In the genomic region with DNA sequence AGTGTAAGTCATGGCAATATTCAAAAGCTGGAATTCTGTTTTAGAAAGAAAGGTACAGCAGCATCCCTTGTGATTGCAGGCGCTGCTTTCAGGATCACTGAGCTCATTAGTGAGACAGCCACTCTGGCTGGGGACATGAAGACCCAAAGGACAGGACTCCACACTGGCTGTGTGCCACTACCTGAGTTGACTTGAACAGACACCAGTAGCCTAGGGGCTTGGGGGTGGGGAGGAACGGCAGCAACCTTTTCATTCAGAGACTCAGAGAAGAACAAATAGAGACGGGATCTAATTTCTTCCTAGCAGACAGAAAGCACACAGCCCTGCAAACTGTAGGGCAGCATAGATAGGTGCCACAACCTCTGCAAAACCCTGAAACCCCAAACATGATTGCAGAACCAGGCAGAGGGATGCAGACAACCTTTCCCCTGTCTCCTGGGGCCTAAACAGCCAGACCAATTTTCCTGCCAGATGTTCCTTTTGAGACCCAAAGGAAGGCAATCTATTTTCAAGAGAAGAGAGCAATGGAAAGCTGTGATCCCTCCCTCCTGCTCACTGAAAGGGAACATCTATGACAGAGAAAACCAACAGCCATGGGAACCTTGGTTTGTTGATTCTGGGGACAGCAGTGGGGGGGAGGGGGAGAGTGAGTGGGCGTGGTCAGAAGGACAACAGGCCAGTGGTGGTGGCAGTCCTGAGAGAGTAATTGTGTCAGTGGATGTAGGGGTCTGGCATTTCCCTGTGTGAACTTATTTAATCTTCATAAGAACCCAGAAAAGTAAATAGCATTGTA, we compare ENCODE assay signal across 9 mouse cellular contexts. TPM values are rescaled to one million over a fixed set of nuclear protein-coding genes. Genes with fewer than 3 reads are reported as not detected.
A peak's percentile ranks its signal among the peaks of the same experiment; 100 is the strongest.
DNase-seq lines count a peak whose midpoint lies in the region; ATAC-seq lines count a peak whose summit lies in the region.
"Had no signal": no experiment of that assay in that cellular context is flagged by ENCODE, and none has a peak within 500 bp of the region (broad histone marks: within the 10 kb centered on the region; RNA-seq: fewer than 3 reads in every experiment).

No protein-coding gene starts in this region.

- no peak overlapping the region for H3K4me3 ChIP-seq in neural tube, embryonic 11.5 days (ENCODE audit: low read depth, low read length)
- H3K4me3 ChIP-seq in hindbrain, embryonic 12.5 days: no peak overlapping the region

- DNase-seq in adrenal gland, adult 2 months: peak; percentile 27
- no peak for DNase-seq in adrenal gland, adult 8-10 months
- DNase-seq in neural tube, embryonic 11.5 days (ENCODE audit: low spot score): peak; percentile 52
- DNase-seq in neural tube, embryonic 10.5 days (ENCODE audit: extremely low spot score, low spot score): no peak
- peak; percentile 72 for DNase-seq in retina, postnatal 1 day
- no peak for DNase-seq in right cerebral cortex, postnatal 4 days

- ATAC-seq in neural tube, embryonic 11.5 days (ENCODE audit: insufficient read depth, low FRiP score, low TSS enrichment): peak; percentile 45; the same call in 1 of the 2 replicates
- peak; percentile 79 for ATAC-seq in hindbrain, embryonic 12.5 days (ENCODE audit: low FRiP score)
- ATAC-seq in erythroid progenitor cell, adult 5-6 weeks (replicated peaks; ENCODE audit: low FRiP score, poor library complexity, severe bottlenecking): no peak

- 18% methylated on average over 4 of the region's 4 CpGs for WGBS in neural tube, embryonic 11.5 days
- WGBS in hindbrain, embryonic 12.5 days: 18% methylated on average over 4 of the region's 4 CpGs

- no peak overlapping the region for H3K9ac ChIP-seq in neural tube, embryonic 11.5 days (ENCODE audit: low read length)
- H3K9ac ChIP-seq in hindbrain, embryonic 12.5 days: no peak overlapping the region

- no peaks in the 10 kb centered on the region for H3K27me3 ChIP-seq in neural tube, embryonic 11.5 days (ENCODE audit: control insufficient read depth, insufficient read depth, low read length)
- H3K27me3 ChIP-seq in hindbrain, embryonic 12.5 days: no peaks in the 10 kb centered on the region

- H3K36me3 ChIP-seq in neural tube, embryonic 11.5 days (ENCODE audit: control insufficient read depth, insufficient read depth, low read length): no peaks in the 10 kb centered on the region
- no peaks in the 10 kb centered on the region for H3K36me3 ChIP-seq in hindbrain, embryonic 12.5 days

- peak overlapping the region; percentile 50 for H3K27ac ChIP-seq in neural tube, embryonic 11.5 days (ENCODE audit: low read depth, low read length)
- H3K27ac ChIP-seq in hindbrain, embryonic 12.5 days: peak overlapping the region; percentile 79
- H3K27ac ChIP-seq: macrophage had no signal

- no peaks in the 10 kb centered on the region for H3K9me3 ChIP-seq in neural tube, embryonic 11.5 days (ENCODE audit: control insufficient read depth, low read length)
- no peaks in the 10 kb centered on the region for H3K9me3 ChIP-seq in hindbrain, embryonic 12.5 days (replicated peaks)

- no peak overlapping the region for H3K4me2 ChIP-seq in neural tube, embryonic 11.5 days (ENCODE audit: low read depth)
- H3K4me2 ChIP-seq in hindbrain, embryonic 12.5 days (replicated peaks): no peak overlapping the region

- peaks cover 7% of the 10 kb centered on the region for H3K4me1 ChIP-seq in neural tube, embryonic 11.5 days (ENCODE audit: control insufficient read depth, insufficient read depth, low read length)
- peaks cover 21% of the 10 kb centered on the region for H3K4me1 ChIP-seq in hindbrain, embryonic 12.5 days

RNA-seq across cellular contexts. Expression of a gene that starts 57.2 kb away (rescaled TPM):
- total RNA-seq in adrenal gland, adult 2 months (2021): 10 to 100 TPM; 20.2 to 43.2 TPM
- 3.1 and 3.9 TPM in 2 replicates for polyA plus RNA-seq in adrenal gland, adult 2 months (2012; rRNA removed)
- 10 to 100 TPM in 2 of 4 experiments, 1 to 10 TPM in 2; 3.0 to 17.5 (median 10.1) TPM for total RNA-seq in adrenal gland, adult 8-10 months (2022)
- 2.5 and 3.7 TPM in 2 replicates for polyA plus RNA-seq in neural tube, embryonic 11.5 days (2014; fragmentation: Nextera tagmentation; extraction: Ambion mirVana)
- polyA plus RNA-seq in hindbrain, embryonic 12.5 days (2016; fragmentation: Nextera tagmentation; extraction: Ambion mirVana): 8.1 and 8.3 TPM in 2 replicates
- total RNA-seq in erythroid progenitor cell, adult 5-6 weeks (2015; ENCODE audit: low replicate concordance): not detected in 2 replicates
- total RNA-seq in erythroid progenitor cell, adult 5-6 weeks (2017; ENCODE audit: low replicate concordance): not detected in 2 replicates

Comparison
In these comparisons a context has a peak if more than half of its experiments do, and no peak if none do; other contexts are left out.
1. DNase-seq: peak in adrenal gland, adult 2 months (single experiment), neural tube, embryonic 11.5 days (single experiment) and retina, postnatal 1 day (single experiment); none in adrenal gland, adult 8-10 months (single experiment), neural tube, embryonic 10.5 days (single experiment) and right cerebral cortex, postnatal 4 days (single experiment).